Mouse (Mus musculus) bone marrow, adult 2 months (tissue): Measurements from ENCODE around the gene Slc15a5.

Experiments used
- CTCF ChIP-seq: fragments of 200-500 bp; IDR thresholded peaks from 2 replicates; pipeline ENCODE4 v1.5.1; 2011; ENCODE audit warnings: low read length, control low read depth; ENCODE audit not compliant: control insufficient read depth, insufficient read depth
- POLR2A ChIP-seq: fragments of 200-500 bp; IDR thresholded peaks from 2 replicates; pipeline ENCODE4 v1.6.1; 2011; ENCODE audit warnings: low read depth, mild to moderate bottlenecking, control low read depth, low read length, borderline replicate concordance; ENCODE audit not compliant: control insufficient read depth

DNA sequence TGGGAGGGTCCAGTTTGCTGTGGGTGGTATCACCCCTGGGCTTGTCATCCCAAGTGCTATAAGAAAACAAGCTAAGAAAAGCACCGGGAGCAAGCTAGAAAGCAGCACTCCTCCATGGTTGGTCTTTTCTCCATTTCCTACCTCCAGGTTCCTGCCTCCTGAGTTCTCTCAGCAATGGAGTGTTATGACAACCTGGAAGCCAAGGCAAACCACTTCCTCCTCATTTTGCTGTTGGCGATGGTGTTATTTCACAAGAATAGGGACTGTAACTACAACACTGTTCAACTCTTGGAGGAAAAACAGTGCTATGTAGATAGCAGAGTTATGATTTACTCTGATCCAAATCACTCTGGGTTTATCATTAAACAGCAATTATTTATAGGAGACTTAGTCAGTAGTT is 34.4 kb downstream of the Slc15a5 start:
- TF ChIP-seq CTCF (no peak), POLR2A (no peak)
